Mouse (Mus musculus) lung, postnatal 0 days (tissue): ENCODE data around the gene Ccar1. TPM values are rescaled to one million over a fixed set of nuclear protein-coding genes. Genes with fewer than 3 reads are reported as not detected.
"Not testable (repeated sequence)": the region's sequence is repeated elsewhere in the genome, so short reads cannot be mapped to it uniquely, and the experiment has no call there.

Experiments used
- ATAC-seq: fragments of 200-750 bp; cut with Nextera tagmentation; 2 replicates; pipeline ENCODE4 v1.8.0; 2017; ENCODE audit warnings: moderate library complexity
- DNase-seq: peaks from one replicate; pipeline ENCODE4 v3.0.0-alpha.2; 2016; ENCODE audit warnings: low spot score
- H3K27ac ChIP-seq: fragments of 300-500 bp; sonication (generic); 2 replicates; pipeline ENCODE4 v1.5.1; 2014; ENCODE audit warnings: antibody characterized with exemption, mild to moderate bottlenecking, low read length, mixed read lengths
- H3K27me3 ChIP-seq: fragments of 300-500 bp; sonication (generic); replicated peaks from 2 replicates; pipeline ENCODE4 v1.6.1; 2014; ENCODE audit warnings: low read length, mixed read lengths; ENCODE audit not compliant: insufficient read depth
- H3K36me3 ChIP-seq: fragments of 300-500 bp; sonication (generic); 2 replicates; pipeline ENCODE4 v1.6.1; 2014; ENCODE audit warnings: low read length, mixed read lengths; ENCODE audit not compliant: insufficient read depth
- H3K4me1 ChIP-seq: fragments of 300-500 bp; sonication (generic); 2 replicates; pipeline ENCODE4 v1.6.1; 2014; ENCODE audit warnings: antibody characterized with exemption, low read depth, low read length, mixed read lengths; ENCODE audit not compliant: insufficient read depth
- H3K4me2 ChIP-seq: fragments of 300-500 bp; sonication (generic); replicated peaks from 2 replicates; pipeline ENCODE4 v1.6.1; 2014; ENCODE audit warnings: low read depth, mild to moderate bottlenecking, low read length, moderate library complexity, mixed read lengths
- H3K4me3 ChIP-seq: fragments of 300-500 bp; sonication (generic); 2 replicates; pipeline ENCODE4 v1.5.1; 2014; ENCODE audit warnings: low read depth, low read length
- H3K9ac ChIP-seq: fragments of 300-500 bp; sonication (generic); replicated peaks from 2 replicates; pipeline ENCODE4 v1.6.1; 2014; ENCODE audit warnings: low read depth, mild to moderate bottlenecking
- H3K9me3 ChIP-seq: fragments of 300-500 bp; sonication (generic); 2 replicates; pipeline ENCODE4 v1.6.1; 2016; ENCODE audit warnings: low read length, mixed read lengths
- CTCF ChIP-seq: IDR thresholded peaks from 2 replicates; pipeline ENCODE4 v1.5.1; 2016; ENCODE audit warnings: antibody characterized with exemption, mild to moderate bottlenecking
- EP300 ChIP-seq: IDR thresholded peaks from 2 replicates; pipeline ENCODE4 v1.6.1; 2016; ENCODE audit warnings: antibody characterized with exemption, mild to moderate bottlenecking, control low read depth
- WGBS: fragments of 180-500 bp; shearing (Covaris S2); extraction: QIAGEN DNeasy Blood & Tissue Kit; methylation state at CpG from one replicate; pipeline ENCODE4 v1.1.7; 2014; 5-methylcytosine and 5-hydroxymethylcytosine counted together
- polyA plus RNA-seq: library from polyadenylated mRNA; unstranded; fragments of >200 nt; fragmentation: Nextera tagmentation; extraction: Ambion mirVana; gene quantifications from 2 replicates; pipeline ENCODE4 v1.2.1, GENCODE M21; 2015

The Ccar1 gene
- polyA plus RNA-seq, 1 experiment from 2014 or later = 53.9 TPM

DNA sequence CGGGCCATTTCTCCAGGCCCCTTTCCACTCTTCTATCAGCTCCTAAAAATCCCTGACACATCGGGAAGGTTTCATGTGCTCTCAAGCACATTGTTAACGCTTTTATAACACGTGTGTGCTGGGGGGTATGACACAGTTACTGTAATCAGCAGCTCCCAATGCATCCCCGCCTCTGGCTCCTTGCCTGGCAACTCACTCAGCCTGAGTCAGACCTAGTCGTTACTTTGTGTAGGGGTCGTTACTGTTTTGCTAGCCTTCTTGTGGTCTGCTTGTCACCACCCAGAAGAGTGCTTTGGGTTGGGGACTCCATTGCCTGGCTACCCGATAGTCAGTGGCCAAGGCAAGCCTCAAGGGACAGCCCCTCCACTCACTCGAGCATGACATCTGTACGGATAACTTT lies 61.3 kb downstream of the Ccar1 start:
- no peak for DNase-seq
- Histone ChIP-seq H3K4me2 (no peak overlapping the region), H3K9ac (no peak overlapping the region), H3K4me3 (no peak overlapping the region), H3K4me1 (no peaks in the 10 kb centered on the region), H3K9me3 (no peaks in the 10 kb centered on the region), H3K27me3 (no peaks in the 10 kb centered on the region), H3K36me3 (no peaks in the 10 kb centered on the region), H3K27ac (no peak overlapping the region)
- ATAC-seq = no peak
- WGBS = 69% methylated on average over 10 of the region's 10 CpGs
- no peak for TF ChIP-seq EP300
- no peak for TF ChIP-seq CTCF

DNA sequence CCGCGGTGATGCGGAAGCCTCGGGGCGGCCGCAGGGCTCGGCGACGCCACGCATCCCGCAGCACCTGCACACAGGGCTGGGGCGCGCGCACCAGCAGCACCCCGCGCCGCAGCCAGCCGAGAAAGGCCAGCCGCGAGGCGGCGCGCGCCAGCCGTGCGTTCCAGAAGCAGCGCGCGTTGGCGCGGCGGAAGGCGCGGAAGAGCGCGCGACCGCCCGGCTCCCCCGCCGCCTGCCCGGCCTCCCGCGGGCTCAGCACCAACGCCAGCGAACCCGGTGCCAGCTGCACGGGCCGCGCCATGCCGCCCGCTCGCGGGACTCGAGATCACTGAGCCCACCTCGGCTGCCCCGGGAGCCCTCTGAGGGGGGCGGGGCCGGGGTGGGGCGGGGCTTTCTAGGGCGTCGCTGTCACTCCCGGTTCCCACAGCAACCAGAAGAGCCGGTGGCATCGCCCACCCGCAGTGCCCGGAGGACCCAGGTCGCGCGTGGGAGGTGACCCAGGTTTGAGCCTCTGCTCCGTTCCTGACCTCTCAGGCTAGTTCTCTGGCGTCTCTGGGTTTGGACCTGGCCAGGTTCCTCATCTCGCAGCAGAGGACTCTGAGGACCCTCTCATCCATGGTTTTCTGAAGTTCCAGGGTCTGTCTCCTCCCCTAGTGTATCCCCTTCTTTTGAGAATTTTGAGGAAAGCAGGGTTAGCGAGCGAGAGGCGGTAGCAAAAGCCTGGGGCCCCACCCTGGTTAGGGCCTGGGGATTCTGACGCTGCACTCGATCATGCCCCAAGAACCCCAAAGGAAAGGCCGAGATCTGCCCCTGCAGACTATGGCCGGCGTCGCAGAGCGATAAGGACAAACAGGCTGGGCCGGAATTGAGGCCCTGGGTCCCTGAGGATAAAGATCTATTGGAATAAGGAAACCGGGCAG lies 66.1 kb downstream of the Ccar1 start, which contains the start of gene Stox1:
Gene Stox1, minus strand, starts transcription at position 358 of the 917 bp plus-strand sequence.
- Histone ChIP-seq H3K27ac (no peak within 1 kb of the TSS), H3K9ac (peak within 1 kb of the TSS; percentile 23; the same call in 1 of the 2 replicates), H3K4me1 (no peaks in the 10 kb centered on the region), H3K27me3 (0 out of 2 replicates have a peak, but pooled peaks cover 3% of the 10 kb centered on the region), H3K4me2 (peak within 1 kb of the TSS; percentile 92), H3K36me3 (no peaks in the 10 kb centered on the region), H3K4me3 (peak within 1 kb of the TSS; percentile 64), H3K9me3 (no peaks in the 10 kb centered on the region)
- peak; percentile 73 for DNase-seq
- WGBS = 1% methylated on average over 69 of the region's 85 CpGs
- TF ChIP-seq CTCF = peak; percentile 54
- TF ChIP-seq EP300 = no peak
- ATAC-seq = peak; percentile 81

DNA sequence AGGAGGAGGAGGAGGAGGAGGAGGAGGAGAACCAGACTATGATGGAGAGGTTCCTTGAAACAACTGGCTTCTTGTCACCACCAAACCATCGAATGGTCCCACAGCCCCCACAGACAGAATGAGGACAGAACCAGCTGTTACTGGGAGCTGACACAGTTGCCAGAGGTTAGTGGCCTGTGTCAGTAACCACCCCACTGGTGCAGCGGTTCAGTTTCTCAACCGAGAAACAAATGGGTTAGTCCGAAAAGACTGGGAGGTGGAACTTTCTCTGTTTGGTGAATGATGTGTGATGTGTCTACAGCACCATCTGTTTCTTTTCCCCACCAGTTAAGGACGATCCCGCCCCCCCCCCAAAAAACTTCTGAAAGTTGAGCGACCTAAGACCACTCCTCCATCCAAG lies 67.2 kb downstream of the Ccar1 start:
- Histone ChIP-seq H3K4me3 (peak overlapping the region; percentile 64), H3K4me2 (peak overlapping the region; percentile 92), H3K4me1 (no peaks in the 10 kb centered on the region), H3K9me3 (no peaks in the 10 kb centered on the region), H3K27ac (no peak overlapping the region), H3K9ac (no peak overlapping the region), H3K27me3 (0 out of 2 replicates have a peak, but pooled peaks cover 3% of the 10 kb centered on the region), H3K36me3 (no peaks in the 10 kb centered on the region)
- peak; percentile 68 for ATAC-seq
- WGBS = 9% methylated on average over 7 of the region's 7 CpGs
- DNase-seq = peak; percentile 76
- TF ChIP-seq EP300 (no peak), CTCF (no peak)

DNA sequence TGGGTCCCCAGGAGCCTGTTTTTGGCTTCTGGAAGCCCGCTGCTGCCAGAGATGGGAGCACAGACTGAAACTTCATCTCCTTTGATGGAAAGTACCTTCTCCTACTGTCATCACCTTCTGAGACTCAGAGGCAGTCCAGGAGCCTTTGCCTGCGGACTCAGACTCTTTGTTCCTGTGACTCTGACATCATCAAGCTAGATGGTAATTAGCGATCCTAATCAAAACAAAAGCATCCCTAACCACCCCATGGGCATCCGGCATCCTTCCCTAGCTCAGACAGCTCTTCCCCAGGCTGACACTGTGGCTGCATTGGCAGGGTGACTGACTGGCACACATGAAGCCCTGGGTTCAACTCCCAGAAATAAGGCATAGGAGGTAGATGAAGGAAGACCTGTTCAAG lies 69.4 kb downstream of the Ccar1 start:
- 35% methylated on average over 4 of the region's 4 CpGs for WGBS
- Histone ChIP-seq H3K9me3 (no peaks in the 10 kb centered on the region), H3K9ac (no peak overlapping the region), H3K27ac (no peak overlapping the region), H3K4me3 (no peak overlapping the region), H3K36me3 (no peaks in the 10 kb centered on the region), H3K4me2 (no peak overlapping the region), H3K27me3 (0 out of 2 replicates have a peak, but pooled peaks cover 3% of the 10 kb centered on the region), H3K4me1 (no peaks in the 10 kb centered on the region)
- ATAC-seq = no peak
- TF ChIP-seq CTCF (no peak), EP300 (no peak)
- DNase-seq = no peak

DNA sequence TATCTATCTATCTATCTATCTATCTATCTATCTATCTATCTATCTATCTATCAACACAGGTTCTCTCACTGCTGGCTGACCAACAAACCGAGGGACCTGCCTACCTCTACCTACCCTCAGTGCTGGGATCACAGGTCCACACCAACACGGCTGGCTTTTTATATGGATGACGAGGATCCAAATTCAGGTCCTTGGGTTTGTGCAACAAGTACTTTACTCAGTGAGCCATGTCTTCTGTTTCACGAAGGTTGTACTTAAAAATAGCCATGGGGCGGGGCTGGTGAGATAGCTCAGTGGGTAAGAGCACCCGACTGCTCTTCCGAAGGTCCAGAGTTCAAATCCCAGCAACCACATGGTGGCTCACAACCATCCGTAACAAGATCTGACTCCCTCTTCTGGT lies 71.5 kb downstream of the Ccar1 start:
- H3K4me2 ChIP-seq, H3K36me3 ChIP-seq, H3K4me1 ChIP-seq, H3K9me3 ChIP-seq, H3K4me3 ChIP-seq, H3K27me3 ChIP-seq, H3K27ac ChIP-seq, ATAC-seq, DNase-seq, H3K9ac ChIP-seq: not testable (repeated sequence)
- WGBS = 83% methylated on average over 7 of the region's 8 CpGs

DNA sequence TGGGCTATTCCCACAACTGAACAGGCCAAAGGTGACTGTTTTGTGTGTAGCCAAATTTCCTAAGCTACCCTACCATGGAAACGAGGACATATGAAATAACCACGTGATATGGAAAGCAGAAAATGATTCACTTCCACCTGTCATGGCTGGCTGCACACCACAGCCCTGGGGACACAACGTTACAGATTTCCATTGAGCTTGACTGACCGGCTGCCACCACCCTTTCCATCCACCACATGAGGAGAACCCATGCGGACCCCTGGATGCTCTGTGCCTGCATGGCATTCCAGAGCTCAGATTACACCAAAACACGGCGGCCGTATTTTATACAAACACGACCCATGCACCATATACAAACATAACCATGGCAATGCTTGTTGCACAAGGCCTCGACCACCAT lies 78.6 kb downstream of the Ccar1 start:
- ATAC-seq = no peak
- Histone ChIP-seq H3K36me3 (no peaks in the 10 kb centered on the region), H3K27me3 (no peaks in the 10 kb centered on the region), H3K4me1 (no peaks in the 10 kb centered on the region), H3K4me3 (no peak overlapping the region), H3K9ac (no peak overlapping the region), H3K4me2 (no peak overlapping the region), H3K9me3 (no peaks in the 10 kb centered on the region), H3K27ac (no peak overlapping the region)
- DNase-seq = no peak
- WGBS = 57% methylated on average over 10 of the region's 10 CpGs
- no peak for TF ChIP-seq CTCF
- no peak for TF ChIP-seq EP300
